Mouse (Mus musculus) liver, adult 2 months (tissue): Measurements from ENCODE around the gene Hist1h1e. TPM values are rescaled to one million over a fixed set of nuclear protein-coding genes. Genes with fewer than 3 reads are reported as not detected.
"Not testable (repeated sequence)": the region's sequence is repeated elsewhere in the genome, so short reads cannot be mapped to it uniquely, and the experiment has no call there.

Experiments
- DNase-seq: peaks from one replicate; pipeline ENCODE4 v3.0.0-alpha.2; 2011; ENCODE audit warnings: low read depth, low spot score; ENCODE audit errors: extremely low read depth
- H3K27ac ChIP-seq: fragments of 200-500 bp; replicated peaks from 2 replicates; pipeline ENCODE4 v1.5.1; 2012; ENCODE audit warnings: low read depth, mild to moderate bottlenecking, control low read depth, inconsistent platforms, low read length; ENCODE audit not compliant: insufficient read depth
- H3K27me3 ChIP-seq: fragments of 200-500 bp; 2 replicates; pipeline ENCODE4 v1.6.1; 2012; ENCODE audit warnings: mild to moderate bottlenecking, moderate library complexity, low read length, inconsistent platforms; ENCODE audit not compliant: control insufficient read depth, insufficient read depth
- H3K36me3 ChIP-seq: fragments of 200-500 bp; 2 replicates; pipeline ENCODE4 v1.6.1; 2012; ENCODE audit warnings: low read length, inconsistent platforms; ENCODE audit not compliant: control insufficient read depth, insufficient read depth
- H3K4me1 ChIP-seq: fragments of 200-500 bp; 2 replicates; pipeline ENCODE4 v1.6.1; 2011; ENCODE audit warnings: low read length; ENCODE audit not compliant: control insufficient read depth, insufficient read depth
- H3K4me3 ChIP-seq: fragments of 200-500 bp; 2 replicates; pipeline ENCODE4 v1.5.1; 2011; ENCODE audit warnings: low read depth, mild to moderate bottlenecking, control low read depth, low read length, moderate library complexity; ENCODE audit not compliant: insufficient read depth
- H3K79me2 ChIP-seq: fragments of 200-500 bp; 2 replicates; pipeline ENCODE4 v1.6.1; 2012; ENCODE audit warnings: inconsistent platforms, mild to moderate bottlenecking, low read length, moderate library complexity; ENCODE audit not compliant: control insufficient read depth, insufficient read depth
- H3K9ac ChIP-seq: fragments of 200-500 bp; 2 replicates; pipeline ENCODE4 v1.6.1; 2012; ENCODE audit warnings: low read depth, mild to moderate bottlenecking, control low read depth, inconsistent platforms, low read length
- CTCF ChIP-seq: fragments of 200-500 bp; IDR thresholded peaks from 2 replicates; pipeline ENCODE4 v1.5.1; 2011; ENCODE audit warnings: low read depth, low read length, control low read depth
- POLR2A ChIP-seq: fragments of 200-500 bp; IDR thresholded peaks from 2 replicates; pipeline ENCODE4 v1.6.1; 2011; ENCODE audit warnings: low read length, control low read depth; ENCODE audit not compliant: insufficient read depth; ENCODE audit errors: extremely low read depth
- WGBS: fragments of 180-500 bp; shearing (Covaris S2); methylation state at CpG from one replicate; pipeline ENCODE4 v1.1.7; 2018; 5-methylcytosine and 5-hydroxymethylcytosine counted together
- polyA plus RNA-seq: library from polyadenylated mRNA; depleted of rRNA; stranded (reverse); fragments of >200 nt; gene quantifications from 2 replicates; pipeline ENCODE4 v1.2.3, GENCODE M21; 2012
- total RNA-seq: library from RNA; depleted of rRNA; stranded (reverse); fragments of >200 nt; gene quantifications from 2 replicates; pipeline ENCODE4 v1.2.3, GENCODE M21; 2014

Hist1h1e gene
- total and polyA plus RNA-seq, 2 experiments: 0.73 to 27.0 TPM

DNA sequence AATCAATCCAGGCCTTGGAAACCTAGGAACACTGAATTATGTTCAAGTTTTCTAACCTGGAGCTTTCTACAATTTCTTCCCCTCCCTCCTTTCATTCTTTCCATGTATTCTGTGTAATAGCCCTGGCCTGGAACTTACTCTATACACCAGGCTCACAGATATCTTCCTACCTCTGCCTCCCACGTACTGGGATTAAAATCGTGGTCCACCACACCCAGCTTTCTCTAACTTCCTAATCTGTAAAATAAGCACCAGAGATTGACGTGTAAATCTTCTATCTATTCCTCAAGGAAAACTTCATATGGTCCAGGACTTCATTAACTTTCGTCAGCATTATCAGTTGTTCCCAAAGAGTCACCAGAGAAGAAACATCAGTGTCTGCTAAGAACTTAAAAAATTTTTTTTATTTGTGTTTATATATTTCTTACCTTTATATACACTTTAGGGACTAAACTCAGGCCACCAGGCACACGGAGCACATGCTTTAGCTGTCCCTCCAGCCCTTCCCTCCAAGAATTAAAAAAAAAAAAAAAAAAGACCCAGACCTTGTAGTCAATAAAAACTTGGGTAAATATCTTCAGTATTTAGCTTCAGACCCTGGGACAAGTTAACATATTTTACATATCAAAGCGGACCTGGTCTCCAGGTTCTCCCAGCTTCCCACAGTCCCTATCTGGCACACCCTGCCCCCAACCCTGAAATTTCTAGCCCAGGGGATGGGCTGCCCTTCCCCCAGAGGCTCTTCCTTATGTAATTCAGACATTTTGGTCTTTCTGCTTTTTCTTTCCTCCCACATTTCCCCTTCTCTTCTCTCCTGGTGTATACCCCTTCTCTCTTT, 39.9 kb downstream of the Hist1h1e start:
- H3K36me3 ChIP-seq: no peaks in the 10 kb centered on the region

GRCm38 (mm10) chr13:23581408-23582218, 40.7 kb downstream of the Hist1h1e start, which contains the start of gene Hist1h4d:
Hist1h4d (plus strand) TSS chr13:23581598.
- DNase-seq: peak; percentile 97
- peak within 1 kb of the TSS; percentile 68 for H3K4me3 ChIP-seq
- no peaks in the 10 kb centered on the region for H3K36me3 ChIP-seq
- H3K27me3 ChIP-seq: no peaks in the 10 kb centered on the region
- peak within 1 kb of the TSS; percentile 64 for H3K9ac ChIP-seq
- peaks cover 9% of the 10 kb centered on the region; the same call in 1 of the 2 replicates for H3K4me1 ChIP-seq
- TF ChIP-seq POLR2A: peak; percentile 100
- no peak for TF ChIP-seq CTCF
- WGBS: under 1% methylated on average over 43 of the region's 43 CpGs
- no peaks in the 10 kb centered on the region for H3K79me2 ChIP-seq
- peak within 1 kb of the TSS; percentile 7; the same call in 1 of the 2 replicates for H3K27ac ChIP-seq

More for the DNA sequence above, 39.9 kb downstream of the Hist1h1e start:
- peak overlapping the region; percentile 43 for H3K27ac ChIP-seq
- no peaks in the 10 kb centered on the region for H3K27me3 ChIP-seq
- no peak for DNase-seq
- no peaks in the 10 kb centered on the region for H3K79me2 ChIP-seq
- 16% methylated on average over 6 of the region's 6 CpGs for WGBS
- no peak for TF ChIP-seq CTCF
- no peak for TF ChIP-seq POLR2A
- peaks cover 11% of the 10 kb centered on the region; the same call in 1 of the 2 replicates for H3K4me1 ChIP-seq
- H3K9ac ChIP-seq: peak overlapping the region; percentile 64
- H3K4me3 ChIP-seq: peak overlapping the region; percentile 68

- no peak overlapping the region for H3K4me3 ChIP-seq
- DNase-seq: no peak
- H3K79me2 ChIP-seq: no peaks in the 10 kb centered on the region
- H3K36me3 ChIP-seq: no peaks in the 10 kb centered on the region
- 98% methylated on average over 1 of the region's 1 CpGs for WGBS
- H3K27me3 ChIP-seq: no peaks in the 10 kb centered on the region
- TF ChIP-seq POLR2A (no peak), CTCF (no peak)
- H3K9ac ChIP-seq: no peak overlapping the region
- no peak overlapping the region for H3K27ac ChIP-seq
- peaks cover 9% of the 10 kb centered on the region; the same call in 1 of the 2 replicates for H3K4me1 ChIP-seq
Measured at GRCm38 (mm10) chr13:23577835-23578234, 44.5 kb downstream of the Hist1h1e start.

GRCm38 (mm10) chr13:23576906-23577639, 45.3 kb downstream of the Hist1h1e start:
- TF ChIP-seq CTCF: no peak
- no peak for TF ChIP-seq POLR2A
- Histone ChIP-seq H3K27me3 (no peaks in the 10 kb centered on the region), H3K9ac (no peak overlapping the region), H3K4me1 (peaks cover 12% of the 10 kb centered on the region; the same call in 1 of the 2 replicates), H3K79me2 (no peaks in the 10 kb centered on the region), H3K4me3 (no peak overlapping the region), H3K36me3 (no peaks in the 10 kb centered on the region), H3K27ac (no peak overlapping the region)
- DNase-seq: peak; percentile 76
- WGBS: 51% methylated on average over 6 of the region's 6 CpGs

GRCm38 (mm10) chr13:23576351-23576881, 45.9 kb downstream of the Hist1h1e start:
- H3K27ac ChIP-seq: no peak overlapping the region
- no peak overlapping the region for H3K4me3 ChIP-seq
- no peaks in the 10 kb centered on the region for H3K79me2 ChIP-seq
- no peaks in the 10 kb centered on the region for H3K27me3 ChIP-seq
- no peaks in the 10 kb centered on the region for H3K36me3 ChIP-seq
- H3K4me1 ChIP-seq: peaks cover 15% of the 10 kb centered on the region; the same call in 1 of the 2 replicates
- no peak for DNase-seq
- H3K9ac ChIP-seq: 0 out of 2 replicates have a peak overlapping the region, but pooled peaks have one; percentile 8
- 71% methylated on average over 7 of the region's 7 CpGs for WGBS
- no peak for TF ChIP-seq CTCF
- no peak for TF ChIP-seq POLR2A

- WGBS: 7% methylated on average over 13 of the region's 40 CpGs
- DNase-seq, H3K27ac ChIP-seq, H3K79me2 ChIP-seq, H3K36me3 ChIP-seq, H3K27me3 ChIP-seq: not testable (repeated sequence)
- Histone ChIP-seq H3K4me1 (peaks cover 15% of the 10 kb centered on the region; the same call in 1 of the 2 replicates), H3K9ac (peak overlapping the region; percentile 71), H3K4me3 (peak overlapping the region; percentile 50)
Measured at GRCm38 (mm10) chr13:23575864-23576313, 46.5 kb downstream of the Hist1h1e start.
